Mouse (Mus musculus): Measurements from ENCODE around the gene Prss40. TPM values are rescaled to one million over a fixed set of nuclear protein-coding genes. Genes with fewer than 3 reads are reported as not detected.
A peak's percentile ranks its signal among the peaks of the same experiment; 100 is the strongest.

Gene Prss40
- polyA plus RNA-seq, 1 experiment from 2014 or later: not detected

DNA sequence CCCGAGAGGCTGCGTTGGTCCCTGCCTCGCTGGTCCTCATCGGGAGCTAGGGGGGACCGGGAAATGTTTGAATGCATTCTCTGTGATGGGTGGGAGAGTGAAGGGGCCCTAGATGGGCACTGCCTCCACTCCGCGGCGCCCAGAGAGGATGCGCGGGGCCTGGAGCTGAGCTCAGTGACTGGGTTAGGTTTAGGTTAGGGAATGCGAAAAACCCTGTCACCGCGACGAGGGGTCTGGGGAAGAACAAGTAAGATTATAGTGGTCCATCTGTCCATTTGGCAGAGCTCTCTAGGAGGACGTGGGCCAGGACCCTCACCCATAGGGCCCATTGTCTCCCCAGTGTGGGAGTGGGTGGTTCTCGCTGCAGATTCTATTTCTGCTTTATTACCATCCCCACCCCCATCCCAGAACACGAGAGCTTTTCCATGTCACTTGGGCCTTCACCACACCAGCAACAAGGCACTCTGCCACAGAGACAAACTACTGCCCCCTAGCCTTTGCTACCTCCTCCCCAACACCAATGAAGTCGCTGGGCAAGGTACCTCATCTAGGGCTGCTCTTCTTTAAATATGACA lies 19.1 kb upstream of the Prss40 start:
- H3K4me1 ChIP-seq (ENCODE audit: control insufficient read depth, insufficient read depth, low read length): peaks cover 21% of the 10 kb centered on the region
- H3K9me3 ChIP-seq (ENCODE audit: control insufficient read depth, low read length): no peaks in the 10 kb centered on the region
- H3K27me3 ChIP-seq (ENCODE audit: control insufficient read depth, insufficient read depth, low read length): 0 out of 2 replicates have a peak, but pooled peaks cover 4% of the 10 kb centered on the region
- WGBS: 1% methylated on average over 18 of the region's 18 CpGs
- peak overlapping the region; percentile 87 for H3K9ac ChIP-seq (replicated peaks; ENCODE audit: low read length)
- ATAC-seq (ENCODE audit: low FRiP score, low TSS enrichment): peak; percentile 66
- peak overlapping the region; percentile 63 for H3K4me3 ChIP-seq (replicated peaks; ENCODE audit: low read depth, low read length)
- H3K4me2 ChIP-seq (ENCODE audit: low read length): peak overlapping the region; percentile 87
- DNase-seq: no peak
- no peaks in the 10 kb centered on the region for H3K36me3 ChIP-seq (ENCODE audit: control insufficient read depth, insufficient read depth, low read length)
- H3K27ac ChIP-seq (replicated peaks; ENCODE audit: low read depth, low read length): peak overlapping the region; percentile 91

DNA sequence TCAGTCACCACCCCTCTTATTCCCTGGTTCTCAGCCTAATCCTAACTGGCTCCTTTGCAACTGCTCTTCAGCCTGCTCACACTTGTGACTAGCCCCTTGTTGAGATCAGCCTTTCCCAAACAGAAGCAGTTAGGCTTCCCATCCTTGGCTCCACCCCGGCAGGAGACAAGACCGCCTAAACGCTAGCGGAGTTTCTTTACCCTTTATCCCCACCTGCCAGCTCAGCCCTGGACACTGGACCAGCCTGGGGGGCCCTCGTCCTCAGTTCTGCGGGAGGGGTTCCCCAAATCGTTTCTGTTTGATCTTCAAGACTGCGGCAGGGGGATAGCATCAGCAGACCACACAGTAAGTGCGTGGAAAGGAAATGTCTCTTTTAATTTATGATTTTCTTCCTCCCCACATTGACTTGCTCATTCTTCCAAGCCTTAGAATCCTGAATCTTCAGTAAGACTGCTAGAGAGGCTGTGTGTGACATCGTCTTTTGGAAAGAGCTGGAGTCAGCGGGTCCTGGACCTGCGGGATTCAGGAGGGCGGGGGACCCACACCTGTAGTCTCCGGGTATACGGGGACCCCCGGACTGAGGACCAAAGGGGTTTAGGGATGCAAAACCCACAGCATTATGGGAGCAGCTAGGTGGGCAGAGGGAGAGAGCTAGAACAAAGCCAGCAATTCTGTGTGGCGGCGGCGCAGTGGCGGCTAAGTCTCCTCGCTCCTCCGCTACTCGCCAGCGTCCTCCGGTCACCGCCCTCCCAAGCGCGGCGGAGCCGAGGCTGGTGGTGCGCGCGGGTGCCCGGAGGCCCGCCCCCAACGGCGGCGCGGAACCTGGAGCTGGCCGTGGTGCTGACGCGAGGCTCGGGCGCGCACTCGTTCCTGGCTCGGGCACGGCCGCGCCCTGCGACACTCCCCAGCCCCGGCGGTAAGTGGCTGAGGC lies 18.4 kb upstream of the Prss40 start, which contains the start of gene Amer3:
Gene Amer3, plus strand, starts transcription at position 807 of the 931 bp plus-strand sequence.
- under 1% methylated on average over 53 of the region's 53 CpGs for WGBS
- Histone ChIP-seq H3K27me3 (ENCODE audit: control insufficient read depth, insufficient read depth, low read length) (0 out of 2 replicates have a peak, but pooled peaks cover 4% of the 10 kb centered on the region), H3K9ac (replicated peaks; ENCODE audit: low read length) (peak within 1 kb of the TSS; percentile 87), H3K4me1 (ENCODE audit: control insufficient read depth, insufficient read depth, low read length) (peaks cover 20% of the 10 kb centered on the region), H3K36me3 (ENCODE audit: control insufficient read depth, insufficient read depth, low read length) (no peaks in the 10 kb centered on the region), H3K4me3 (replicated peaks; ENCODE audit: low read depth, low read length) (peak within 1 kb of the TSS; percentile 63), H3K4me2 (ENCODE audit: low read length) (peak within 1 kb of the TSS; percentile 87), H3K9me3 (ENCODE audit: control insufficient read depth, low read length) (no peaks in the 10 kb centered on the region), H3K27ac (replicated peaks; ENCODE audit: low read depth, low read length) (peak within 1 kb of the TSS; percentile 91)
- ATAC-seq (ENCODE audit: low FRiP score, low TSS enrichment) (peak; percentile 92), DNase-seq (peak; percentile 94)

DNA sequence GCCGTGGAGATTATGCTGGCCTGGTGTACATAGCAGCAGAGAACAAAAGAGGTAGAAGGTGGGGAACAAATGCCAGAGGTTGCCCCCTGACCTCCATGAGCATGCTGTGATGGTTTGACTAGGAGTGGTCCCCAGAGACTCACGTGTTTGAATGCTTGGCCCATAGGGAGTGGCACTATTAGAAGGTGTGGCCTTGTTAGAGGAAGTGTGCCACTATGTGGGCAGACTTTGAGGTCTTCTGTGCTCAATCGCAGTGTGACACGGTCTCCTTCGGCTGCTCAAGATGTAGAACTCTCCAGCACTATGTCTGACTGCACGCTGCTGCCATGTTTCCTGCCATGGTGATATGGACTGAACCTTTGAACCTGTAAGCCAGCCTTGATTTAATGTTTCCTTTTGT lies 12.5 kb upstream of the Prss40 start:
- Histone ChIP-seq H3K27ac (replicated peaks; ENCODE audit: low read depth, low read length) (no peak overlapping the region), H3K27me3 (ENCODE audit: control insufficient read depth, insufficient read depth, low read length) (no peaks in the 10 kb centered on the region), H3K4me3 (replicated peaks; ENCODE audit: low read depth, low read length) (no peak overlapping the region), H3K9ac (replicated peaks; ENCODE audit: low read length) (no peak overlapping the region), H3K4me2 (ENCODE audit: low read length) (no peak overlapping the region), H3K36me3 (ENCODE audit: control insufficient read depth, insufficient read depth, low read length) (no peaks in the 10 kb centered on the region), H3K9me3 (ENCODE audit: control insufficient read depth, low read length) (no peaks in the 10 kb centered on the region), H3K4me1 (ENCODE audit: control insufficient read depth, insufficient read depth, low read length) (no peaks in the 10 kb centered on the region)
- ATAC-seq (ENCODE audit: low FRiP score, low TSS enrichment) (no peak), DNase-seq (no peak)
- 82% methylated on average over 6 of the region's 6 CpGs for WGBS

- Histone ChIP-seq H3K9ac (replicated peaks; ENCODE audit: low read length) (no peak overlapping the region), H3K4me2 (ENCODE audit: low read length) (no peak overlapping the region), H3K27me3 (ENCODE audit: control insufficient read depth, insufficient read depth, low read length) (no peaks in the 10 kb centered on the region), H3K36me3 (ENCODE audit: control insufficient read depth, insufficient read depth, low read length) (no peaks in the 10 kb centered on the region), H3K4me3 (replicated peaks; ENCODE audit: low read depth, low read length) (no peak overlapping the region), H3K9me3 (ENCODE audit: control insufficient read depth, low read length) (no peaks in the 10 kb centered on the region), H3K4me1 (ENCODE audit: control insufficient read depth, insufficient read depth, low read length) (no peaks in the 10 kb centered on the region), H3K27ac (replicated peaks; ENCODE audit: low read depth, low read length) (no peak overlapping the region)
- ATAC-seq (ENCODE audit: low FRiP score, low TSS enrichment) (no peak), DNase-seq (no peak)
- WGBS: 74% methylated on average over 6 of the region's 6 CpGs
Measured at GRCm38 (mm10) chr1:34571431-34571830, 10.7 kb upstream of the Prss40 start.

DNA sequence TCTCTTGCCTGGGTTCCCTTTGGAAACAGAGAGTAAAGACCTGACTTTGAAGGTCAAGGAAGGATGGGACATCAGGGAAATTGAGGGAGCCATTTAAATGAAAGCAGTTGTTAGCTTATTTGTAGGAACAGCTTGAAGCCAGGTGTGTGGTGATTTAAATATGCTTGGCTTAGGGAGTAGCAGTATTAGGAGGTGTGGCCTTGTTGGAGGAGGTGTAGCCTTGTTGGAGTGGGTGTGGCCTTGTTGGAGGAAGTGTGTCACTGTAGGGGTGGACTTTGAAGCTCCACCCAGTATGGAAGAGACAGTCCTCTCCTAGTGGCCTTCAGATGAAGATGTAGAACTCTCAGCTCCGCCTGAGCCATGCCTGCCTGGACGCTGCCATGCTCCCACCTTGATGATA lies 9.1 kb upstream of the Prss40 start:
- Histone ChIP-seq H3K36me3 (ENCODE audit: control insufficient read depth, insufficient read depth, low read length) (no peaks in the 10 kb centered on the region), H3K9me3 (ENCODE audit: control insufficient read depth, low read length) (no peaks in the 10 kb centered on the region), H3K4me3 (replicated peaks; ENCODE audit: low read depth, low read length) (no peak overlapping the region), H3K27me3 (ENCODE audit: control insufficient read depth, insufficient read depth, low read length) (no peaks in the 10 kb centered on the region), H3K4me1 (ENCODE audit: control insufficient read depth, insufficient read depth, low read length) (no peaks in the 10 kb centered on the region), H3K4me2 (ENCODE audit: low read length) (no peak overlapping the region), H3K27ac (replicated peaks; ENCODE audit: low read depth, low read length) (no peak overlapping the region), H3K9ac (replicated peaks; ENCODE audit: low read length) (no peak overlapping the region)
- WGBS: 99% methylated on average over 2 of the region's 2 CpGs
- no peak for ATAC-seq (ENCODE audit: low FRiP score, low TSS enrichment)
- DNase-seq: no peak

DNA sequence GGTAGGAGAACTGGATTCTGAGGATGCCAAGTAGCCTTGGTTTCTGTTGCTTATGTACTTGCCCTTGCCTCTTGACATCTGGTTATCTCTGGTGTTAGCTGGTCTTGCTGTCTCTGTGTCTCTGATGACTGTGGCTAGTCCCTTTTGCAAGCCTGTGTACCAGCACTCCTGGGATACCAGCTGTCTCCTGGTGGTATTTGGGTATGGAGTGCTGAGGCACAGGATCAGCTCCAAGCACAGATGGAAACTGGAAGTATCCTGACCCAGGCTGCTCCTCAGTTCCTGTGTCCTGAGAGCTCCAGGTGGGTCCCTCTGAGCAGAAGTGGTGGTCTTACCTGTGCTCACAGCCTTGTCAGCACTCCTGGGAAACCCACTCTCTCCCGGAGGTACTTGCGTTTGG lies 7.4 kb upstream of the Prss40 start:
- H3K9ac ChIP-seq (replicated peaks; ENCODE audit: low read length): no peak overlapping the region
- H3K27ac ChIP-seq (replicated peaks; ENCODE audit: low read depth, low read length): no peak overlapping the region
- H3K4me3 ChIP-seq (replicated peaks; ENCODE audit: low read depth, low read length): no peak overlapping the region
- H3K27me3 ChIP-seq (ENCODE audit: control insufficient read depth, insufficient read depth, low read length): no peaks in the 10 kb centered on the region
- no peak for DNase-seq
- no peak for ATAC-seq (ENCODE audit: low FRiP score, low TSS enrichment)
- WGBS: 98% methylated on average over 2 of the region's 2 CpGs
- no peak overlapping the region for H3K4me2 ChIP-seq (ENCODE audit: low read length)
- H3K4me1 ChIP-seq (ENCODE audit: control insufficient read depth, insufficient read depth, low read length): no peaks in the 10 kb centered on the region
- no peaks in the 10 kb centered on the region for H3K9me3 ChIP-seq (ENCODE audit: control insufficient read depth, low read length)
- H3K36me3 ChIP-seq (ENCODE audit: control insufficient read depth, insufficient read depth, low read length): no peaks in the 10 kb centered on the region

GRCm38 (mm10) chr1:34564383-34565045 lies 3.8 kb upstream of the Prss40 start:
- no peak overlapping the region for H3K4me3 ChIP-seq (replicated peaks; ENCODE audit: low read depth, low read length)
- no peaks in the 10 kb centered on the region for H3K4me1 ChIP-seq (ENCODE audit: control insufficient read depth, insufficient read depth, low read length)
- no peak overlapping the region for H3K9ac ChIP-seq (replicated peaks; ENCODE audit: low read length)
- H3K9me3 ChIP-seq (ENCODE audit: control insufficient read depth, low read length): no peaks in the 10 kb centered on the region
- H3K27me3 ChIP-seq (ENCODE audit: control insufficient read depth, insufficient read depth, low read length): no peaks in the 10 kb centered on the region
- no peak overlapping the region for H3K27ac ChIP-seq (replicated peaks; ENCODE audit: low read depth, low read length)
- ATAC-seq (ENCODE audit: low FRiP score, low TSS enrichment): no peak
- no peaks in the 10 kb centered on the region for H3K36me3 ChIP-seq (ENCODE audit: control insufficient read depth, insufficient read depth, low read length)
- no peak for DNase-seq
- 87% methylated on average over 8 of the region's 8 CpGs for WGBS
- H3K4me2 ChIP-seq (ENCODE audit: low read length): no peak overlapping the region

DNA sequence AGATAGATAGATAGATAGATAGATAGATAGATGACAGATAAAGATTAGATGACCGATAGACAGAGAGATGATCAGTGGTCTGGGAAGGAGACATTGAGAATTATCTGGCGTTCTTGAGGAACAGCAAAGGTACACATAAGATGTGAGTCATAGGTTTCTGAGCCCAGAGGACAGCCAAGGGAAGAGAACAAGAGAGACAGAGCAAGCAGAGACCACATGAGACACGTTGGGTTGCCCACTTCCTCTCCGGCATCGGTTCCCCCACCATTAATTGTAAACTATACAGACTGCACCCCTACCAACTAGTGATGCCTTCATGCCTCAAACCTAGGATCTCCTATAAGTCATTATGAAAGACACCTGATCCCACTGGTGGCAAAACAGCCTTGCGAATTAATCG lies 6.5 kb downstream of the Prss40 start:
- DNase-seq: no peak
- Histone ChIP-seq H3K4me1 (ENCODE audit: control insufficient read depth, insufficient read depth, low read length) (no peaks in the 10 kb centered on the region), H3K27ac (replicated peaks; ENCODE audit: low read depth, low read length) (no peak overlapping the region), H3K4me2 (ENCODE audit: low read length) (no peak overlapping the region), H3K9me3 (ENCODE audit: control insufficient read depth, low read length) (no peaks in the 10 kb centered on the region), H3K9ac (replicated peaks; ENCODE audit: low read length) (no peak overlapping the region), H3K4me3 (replicated peaks; ENCODE audit: low read depth, low read length) (no peak overlapping the region), H3K36me3 (ENCODE audit: control insufficient read depth, insufficient read depth, low read length) (no peaks in the 10 kb centered on the region), H3K27me3 (ENCODE audit: control insufficient read depth, insufficient read depth, low read length) (no peaks in the 10 kb centered on the region)
- no peak for ATAC-seq (ENCODE audit: low FRiP score, low TSS enrichment)
- WGBS: 88% methylated on average over 7 of the region's 7 CpGs

Data from midbrain, embryonic 14.5 days (tissue).